Mouse (Mus musculus): Measurements from ENCODE around the gene Usp10. TPM values are rescaled to one million over a fixed set of nuclear protein-coding genes. Genes with fewer than 3 reads are reported as not detected.

The Usp10 gene
- polyA plus RNA-seq, 1 experiment from 2014 or later = 90.5 TPM

- no peak for ATAC-seq (ENCODE audit: extremely low read depth, insufficient number of reproducible peaks, low FRiP score, low TSS enrichment)
- H3K36me3 ChIP-seq = peaks cover 76% of the 10 kb centered on the region
Observed at GRCm38 (mm10) chr8:119938481-119938880, 28.3 kb downstream of the Usp10 start.

GRCm38 (mm10) chr8:119939336-119939735 is 29.2 kb downstream of the Usp10 start:
- H3K9ac ChIP-seq = no peak overlapping the region
- H3K27ac ChIP-seq (replicated peaks) = no peak overlapping the region
- H3K4me1 ChIP-seq = peaks cover 21% of the 10 kb centered on the region
- H3K36me3 ChIP-seq = peaks cover 76% of the 10 kb centered on the region
- H3K4me3 ChIP-seq = no peak overlapping the region
- H3K9me3 ChIP-seq = no peaks in the 10 kb centered on the region
- H3K4me2 ChIP-seq = no peak overlapping the region
- no peaks in the 10 kb centered on the region for H3K27me3 ChIP-seq (replicated peaks)
- no peak for ATAC-seq (ENCODE audit: extremely low read depth, insufficient number of reproducible peaks, low FRiP score, low TSS enrichment)
- 85% methylated on average over 2 of the region's 2 CpGs for WGBS

More at GRCm38 (mm10) chr8:119938481-119938880, 28.3 kb downstream of the Usp10 start:
- no peak overlapping the region for H3K4me2 ChIP-seq
- H3K9ac ChIP-seq = no peak overlapping the region
- no peaks in the 10 kb centered on the region for H3K27me3 ChIP-seq (replicated peaks)
- 87% methylated on average over 7 of the region's 7 CpGs for WGBS
- H3K4me1 ChIP-seq = peaks cover 24% of the 10 kb centered on the region
- H3K27ac ChIP-seq (replicated peaks) = no peak overlapping the region
- H3K9me3 ChIP-seq = no peaks in the 10 kb centered on the region
- no peak overlapping the region for H3K4me3 ChIP-seq

GRCm38 (mm10) chr8:119941471-119941870 is 31.3 kb downstream of the Usp10 start:
- H3K4me1 ChIP-seq = peaks cover 2% of the 10 kb centered on the region
- H3K27me3 ChIP-seq (replicated peaks) = no peaks in the 10 kb centered on the region
- ATAC-seq (ENCODE audit: extremely low read depth, insufficient number of reproducible peaks, low FRiP score, low TSS enrichment) = no peak
- 96% methylated on average over 18 of the region's 18 CpGs for WGBS
- no peak overlapping the region for H3K9ac ChIP-seq
- peaks cover 84% of the 10 kb centered on the region for H3K36me3 ChIP-seq
- H3K4me3 ChIP-seq = no peak overlapping the region
- no peaks in the 10 kb centered on the region for H3K9me3 ChIP-seq
- no peak overlapping the region for H3K27ac ChIP-seq (replicated peaks)
- H3K4me2 ChIP-seq = no peak overlapping the region

GRCm38 (mm10) chr8:119943616-119944015 is 33.5 kb downstream of the Usp10 start:
- 92% methylated on average over 10 of the region's 10 CpGs for WGBS
- Histone ChIP-seq H3K27me3 (replicated peaks) (no peaks in the 10 kb centered on the region), H3K9me3 (no peaks in the 10 kb centered on the region), H3K4me1 (no peaks in the 10 kb centered on the region; the same call in 1 of the 2 replicates), H3K9ac (no peak overlapping the region), H3K27ac (replicated peaks) (no peak overlapping the region), H3K4me2 (no peak overlapping the region), H3K36me3 (peaks cover 82% of the 10 kb centered on the region), H3K4me3 (no peak overlapping the region)
- ATAC-seq (ENCODE audit: extremely low read depth, insufficient number of reproducible peaks, low FRiP score, low TSS enrichment) = no peak

- H3K9ac ChIP-seq = no peak overlapping the region
Observed at GRCm38 (mm10) chr8:119944096-119944811, 34.1 kb downstream of the Usp10 start.

GRCm38 (mm10) chr8:119946326-119946865 is 36.2 kb downstream of the Usp10 start:
- no peak overlapping the region for H3K9ac ChIP-seq
- no peaks in the 10 kb centered on the region; the same call in 1 of the 2 replicates for H3K4me1 ChIP-seq
- no peak overlapping the region for H3K27ac ChIP-seq (replicated peaks)
- 75% methylated on average over 8 of the region's 8 CpGs for WGBS
- no peak overlapping the region for H3K4me2 ChIP-seq
- ATAC-seq (ENCODE audit: extremely low read depth, insufficient number of reproducible peaks, low FRiP score, low TSS enrichment) = no peak
- H3K36me3 ChIP-seq = peaks cover 89% of the 10 kb centered on the region
- no peak overlapping the region for H3K4me3 ChIP-seq
- no peaks in the 10 kb centered on the region for H3K9me3 ChIP-seq
- H3K27me3 ChIP-seq (replicated peaks) = no peaks in the 10 kb centered on the region

More at GRCm38 (mm10) chr8:119944096-119944811, 34.1 kb downstream of the Usp10 start:
- Histone ChIP-seq H3K4me2 (no peak overlapping the region), H3K36me3 (peaks cover 82% of the 10 kb centered on the region), H3K4me1 (no peaks in the 10 kb centered on the region; the same call in 1 of the 2 replicates), H3K4me3 (no peak overlapping the region), H3K27me3 (replicated peaks) (no peaks in the 10 kb centered on the region), H3K9me3 (no peaks in the 10 kb centered on the region), H3K27ac (replicated peaks) (no peak overlapping the region)
- ATAC-seq (ENCODE audit: extremely low read depth, insufficient number of reproducible peaks, low FRiP score, low TSS enrichment) = no peak
- 64% methylated on average over 9 of the region's 9 CpGs for WGBS

GRCm38 (mm10) chr8:119947653-119948052 is 37.5 kb downstream of the Usp10 start:
- no peak overlapping the region for H3K9ac ChIP-seq
- H3K4me2 ChIP-seq = no peak overlapping the region
- no peak overlapping the region for H3K4me3 ChIP-seq
- H3K9me3 ChIP-seq = no peaks in the 10 kb centered on the region
- H3K27ac ChIP-seq (replicated peaks) = no peak overlapping the region
- no peak for ATAC-seq (ENCODE audit: extremely low read depth, insufficient number of reproducible peaks, low FRiP score, low TSS enrichment)
- no peaks in the 10 kb centered on the region for H3K27me3 ChIP-seq (replicated peaks)
- H3K36me3 ChIP-seq = peaks cover 89% of the 10 kb centered on the region
- 78% methylated on average over 19 of the region's 19 CpGs for WGBS
- H3K4me1 ChIP-seq = no peaks in the 10 kb centered on the region; the same call in 1 of the 2 replicates

- H3K4me1 ChIP-seq = no peaks in the 10 kb centered on the region; the same call in 1 of the 2 replicates
- no peak overlapping the region for H3K9ac ChIP-seq
- H3K9me3 ChIP-seq = no peaks in the 10 kb centered on the region
- ATAC-seq (ENCODE audit: extremely low read depth, insufficient number of reproducible peaks, low FRiP score, low TSS enrichment) = no peak
- no peak overlapping the region for H3K4me3 ChIP-seq
- peaks cover 89% of the 10 kb centered on the region for H3K36me3 ChIP-seq
- no peaks in the 10 kb centered on the region for H3K27me3 ChIP-seq (replicated peaks)
- WGBS = 84% methylated on average over 15 of the region's 15 CpGs
- no peak overlapping the region for H3K27ac ChIP-seq (replicated peaks)
- H3K4me2 ChIP-seq = no peak overlapping the region
Observed at GRCm38 (mm10) chr8:119948340-119948739, 38.2 kb downstream of the Usp10 start.

GRCm38 (mm10) chr8:119952282-119952681 is 42.1 kb downstream of the Usp10 start:
- no peaks in the 10 kb centered on the region for H3K27me3 ChIP-seq (replicated peaks)
- H3K9ac ChIP-seq = no peak overlapping the region
- H3K27ac ChIP-seq (replicated peaks) = no peak overlapping the region
- no peak for ATAC-seq (ENCODE audit: extremely low read depth, insufficient number of reproducible peaks, low FRiP score, low TSS enrichment)
- no peak overlapping the region for H3K4me2 ChIP-seq
- no peaks in the 10 kb centered on the region for H3K9me3 ChIP-seq
- no peak overlapping the region for H3K4me3 ChIP-seq
- WGBS = 80% methylated on average over 7 of the region's 7 CpGs
- H3K4me1 ChIP-seq = no peaks in the 10 kb centered on the region
- H3K36me3 ChIP-seq = peaks cover 99% of the 10 kb centered on the region

GRCm38 (mm10) chr8:119952747-119953146 is 42.6 kb downstream of the Usp10 start:
- peaks cover 99% of the 10 kb centered on the region for H3K36me3 ChIP-seq
- no peak overlapping the region for H3K27ac ChIP-seq (replicated peaks)
- H3K4me1 ChIP-seq = no peaks in the 10 kb centered on the region
- no peak overlapping the region for H3K4me3 ChIP-seq
- no peak overlapping the region for H3K4me2 ChIP-seq
- ATAC-seq (ENCODE audit: extremely low read depth, insufficient number of reproducible peaks, low FRiP score, low TSS enrichment) = no peak
- no peaks in the 10 kb centered on the region for H3K9me3 ChIP-seq
- 88% methylated on average over 5 of the region's 5 CpGs for WGBS
- no peaks in the 10 kb centered on the region for H3K27me3 ChIP-seq (replicated peaks)
- no peak overlapping the region for H3K9ac ChIP-seq

GRCm38 (mm10) chr8:119955333-119955732 is 45.2 kb downstream of the Usp10 start:
- Histone ChIP-seq H3K9me3 (no peaks in the 10 kb centered on the region), H3K36me3 (peaks cover 82% of the 10 kb centered on the region), H3K27ac (replicated peaks) (no peak overlapping the region), H3K27me3 (replicated peaks) (no peaks in the 10 kb centered on the region), H3K4me1 (peaks cover 2% of the 10 kb centered on the region), H3K9ac (no peak overlapping the region), H3K4me3 (no peak overlapping the region), H3K4me2 (no peak overlapping the region)
- WGBS = 86% methylated on average over 8 of the region's 8 CpGs
- no peak for ATAC-seq (ENCODE audit: extremely low read depth, insufficient number of reproducible peaks, low FRiP score, low TSS enrichment)

GRCm38 (mm10) chr8:119958076-119958475 is 47.9 kb downstream of the Usp10 start:
- no peak overlapping the region for H3K4me3 ChIP-seq
- H3K27me3 ChIP-seq (replicated peaks) = no peaks in the 10 kb centered on the region
- H3K27ac ChIP-seq (replicated peaks) = no peak overlapping the region
- H3K9me3 ChIP-seq = no peaks in the 10 kb centered on the region
- WGBS = 92% methylated on average over 10 of the region's 10 CpGs
- peaks cover 8% of the 10 kb centered on the region for H3K4me1 ChIP-seq
- H3K36me3 ChIP-seq = peaks cover 55% of the 10 kb centered on the region
- H3K9ac ChIP-seq = no peak overlapping the region
- ATAC-seq (ENCODE audit: extremely low read depth, insufficient number of reproducible peaks, low FRiP score, low TSS enrichment) = no peak
- no peak overlapping the region for H3K4me2 ChIP-seq
